Mouse (Mus musculus) kidney, adult 2 months (tissue): ENCODE data around the gene Kpna1. TPM values are rescaled to one million over a fixed set of nuclear protein-coding genes. Genes with fewer than 3 reads are reported as not detected.
"Not testable (repeated sequence)": the region's sequence is repeated elsewhere in the genome, so short reads cannot be mapped to it uniquely, and the experiment has no call there.

Experiments used
- DNase-seq: peaks from one replicate; pipeline ENCODE4 v3.0.0; 2021
- H3K27ac ChIP-seq: fragments of 200-500 bp; 2 replicates; pipeline ENCODE4 v1.5.1; 2012; ENCODE audit warnings: low read depth, low read length, control low read depth, inconsistent platforms; ENCODE audit not compliant: insufficient read depth
- H3K27me3 ChIP-seq: fragments of 200-500 bp; replicated peaks from 2 replicates; pipeline ENCODE4 v1.6.1; 2012; ENCODE audit warnings: mild to moderate bottlenecking, moderate library complexity, low read length, inconsistent platforms; ENCODE audit not compliant: control insufficient read depth, insufficient read depth
- H3K36me3 ChIP-seq: fragments of 200-500 bp; 2 replicates; pipeline ENCODE4 v1.6.1; 2012; ENCODE audit warnings: mild to moderate bottlenecking, moderate library complexity, low read length, inconsistent platforms; ENCODE audit not compliant: control insufficient read depth, insufficient read depth
- H3K4me1 ChIP-seq: fragments of 200-500 bp; 2 replicates; pipeline ENCODE4 v1.6.1; 2011; ENCODE audit warnings: low read length; ENCODE audit not compliant: control insufficient read depth, insufficient read depth
- H3K4me3 ChIP-seq: fragments of 200-500 bp; 2 replicates; pipeline ENCODE4 v1.5.1; 2011; ENCODE audit warnings: mild to moderate bottlenecking, low read depth, low read length, control low read depth; ENCODE audit not compliant: insufficient read depth
- CTCF ChIP-seq: fragments of 200-500 bp; conservative IDR thresholded peaks from 2 replicates; pipeline ENCODE4 v1.5.1; 2011; ENCODE audit warnings: low read depth, mild to moderate bottlenecking, control low read depth, low read length, moderate library complexity, mixed read lengths; ENCODE audit not compliant: insufficient read depth, insufficient read length
- POLR2A ChIP-seq: fragments of 200-500 bp; IDR thresholded peaks from one replicate; pipeline ENCODE4 v1.6.1; 2011; ENCODE audit warnings: low read depth, low read length, control low read depth
- whole genome bisulfite sequencing: fragments of 180-500 bp; shearing (Covaris S2); methylation state at CpG from one replicate; pipeline ENCODE4 v1.1.7; 2018; 5-methylcytosine and 5-hydroxymethylcytosine counted together
- polyA plus RNA-seq: library from polyadenylated mRNA; depleted of rRNA; stranded (reverse); fragments of >200 nt; gene quantifications from 2 replicates; pipeline ENCODE4 v1.2.3, GENCODE M21; 2012

The Kpna1 gene
- polyA plus RNA-seq, 1 experiment: 7.3 TPM

DNA sequence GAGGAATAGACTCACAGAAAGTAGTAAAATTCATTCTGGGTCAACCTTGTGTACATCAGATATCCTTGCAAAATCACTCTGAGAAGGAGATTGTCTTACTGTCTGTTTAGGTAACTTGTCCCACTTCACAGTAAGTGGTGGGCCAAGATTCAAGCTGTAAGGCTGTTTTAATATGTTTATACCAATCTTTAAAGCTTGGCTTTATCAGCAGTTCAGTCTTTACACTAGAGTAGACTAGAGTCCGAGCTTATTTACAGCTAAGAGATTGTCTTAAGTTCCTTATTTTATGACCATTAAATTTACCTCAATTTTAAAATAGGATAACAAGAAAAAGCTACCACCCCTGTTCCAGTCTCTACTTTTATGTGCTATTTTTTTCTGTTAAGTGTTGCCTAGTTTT is 9.4 kb downstream of the Kpna1 start:
- no peaks in the 10 kb centered on the region for H3K27me3 ChIP-seq
- peaks cover 3% of the 10 kb centered on the region; the same call in 1 of the 2 replicates for H3K4me1 ChIP-seq
- WGBS: 49% methylated on average over 1 of the region's 1 CpGs
- H3K4me3 ChIP-seq: no peak overlapping the region
- no peak overlapping the region for H3K27ac ChIP-seq
- TF ChIP-seq POLR2A: no peak
- no peak for TF ChIP-seq CTCF
- no peaks in the 10 kb centered on the region for H3K36me3 ChIP-seq
- no peak for DNase-seq

DNA sequence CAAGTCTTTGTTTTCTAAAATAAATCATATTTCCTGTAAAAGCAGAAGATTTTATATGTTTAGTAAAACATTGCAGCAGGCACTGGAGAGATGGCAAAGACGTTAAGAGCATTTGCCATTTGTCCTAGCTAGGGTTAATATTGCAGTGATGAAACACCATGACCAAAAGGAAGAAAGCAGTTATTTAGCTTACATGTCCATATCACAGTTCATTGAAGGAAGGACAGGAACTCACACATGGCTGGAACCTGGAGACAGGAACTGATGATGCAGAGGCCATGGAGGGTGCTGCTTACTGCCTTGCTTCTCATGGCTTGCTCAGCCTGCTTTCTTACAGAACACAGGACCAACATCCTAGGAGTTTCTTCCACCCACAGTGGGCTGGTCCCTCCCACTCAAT is 13.8 kb downstream of the Kpna1 start:
- H3K4me3 ChIP-seq: no peak overlapping the region
- whole genome bisulfite sequencing: 46% methylated on average over 1 of the region's 1 CpGs

DNA sequence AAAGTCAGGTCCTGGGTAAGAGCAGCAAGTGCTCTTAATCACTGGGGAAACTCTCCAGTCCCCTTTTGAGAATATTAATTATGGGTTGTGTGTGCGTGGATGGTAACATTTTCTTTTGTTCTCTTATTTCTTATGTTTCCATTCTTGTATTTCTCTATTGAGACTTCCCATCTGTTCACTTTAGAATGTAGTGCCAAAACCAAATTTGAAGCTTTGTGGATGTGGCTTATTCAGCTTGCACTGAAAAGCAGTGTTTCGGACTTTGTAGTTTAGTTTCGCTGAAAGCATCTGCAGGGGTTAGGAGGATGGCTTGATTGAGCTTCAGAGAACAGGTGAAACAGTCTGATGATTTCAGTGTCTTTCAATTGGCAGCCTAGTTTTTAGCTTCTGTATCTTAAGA is 14.8 kb downstream of the Kpna1 start:
- TF ChIP-seq CTCF (no peak), POLR2A (no peak)
- H3K27me3 ChIP-seq: no peaks in the 10 kb centered on the region
- DNase-seq: no peak
- H3K27ac ChIP-seq: no peak overlapping the region
- 83% methylated on average over 3 of the region's 3 CpGs for WGBS
- H3K4me1 ChIP-seq: no peaks in the 10 kb centered on the region
- H3K4me3 ChIP-seq: no peak overlapping the region
- no peaks in the 10 kb centered on the region for H3K36me3 ChIP-seq

More for the DNA sequence above, 13.8 kb downstream of the Kpna1 start:
- H3K27me3 ChIP-seq: no peaks in the 10 kb centered on the region
- H3K4me1 ChIP-seq: no peaks in the 10 kb centered on the region
- DNase-seq: no peak
- no peaks in the 10 kb centered on the region for H3K36me3 ChIP-seq
- TF ChIP-seq POLR2A (no peak), CTCF (no peak)
- no peak overlapping the region for H3K27ac ChIP-seq

DNA sequence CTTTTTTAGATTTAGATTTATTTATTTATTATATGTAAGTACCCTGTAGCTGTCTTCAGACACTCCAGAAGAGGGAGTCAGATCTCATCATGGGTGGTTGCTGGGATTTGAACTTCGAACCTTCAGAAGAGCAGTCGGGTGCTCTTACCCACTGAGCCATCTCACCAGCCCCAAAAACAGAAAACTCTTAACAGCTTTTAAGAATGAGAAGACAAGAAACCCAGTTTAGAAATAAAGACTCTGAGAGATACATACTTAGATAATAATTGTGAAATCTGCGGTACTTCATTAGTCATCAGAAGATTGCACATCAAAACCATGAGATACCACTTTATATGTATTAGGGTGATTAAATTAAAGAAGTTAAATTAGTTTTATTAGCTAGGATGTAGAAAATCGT is 20.3 kb downstream of the Kpna1 start:
- H3K27me3 ChIP-seq, H3K4me3 ChIP-seq, H3K27ac ChIP-seq, H3K4me1 ChIP-seq, H3K36me3 ChIP-seq, DNase-seq: not testable (repeated sequence)
- 87% methylated on average over 4 of the region's 4 CpGs for WGBS

DNA sequence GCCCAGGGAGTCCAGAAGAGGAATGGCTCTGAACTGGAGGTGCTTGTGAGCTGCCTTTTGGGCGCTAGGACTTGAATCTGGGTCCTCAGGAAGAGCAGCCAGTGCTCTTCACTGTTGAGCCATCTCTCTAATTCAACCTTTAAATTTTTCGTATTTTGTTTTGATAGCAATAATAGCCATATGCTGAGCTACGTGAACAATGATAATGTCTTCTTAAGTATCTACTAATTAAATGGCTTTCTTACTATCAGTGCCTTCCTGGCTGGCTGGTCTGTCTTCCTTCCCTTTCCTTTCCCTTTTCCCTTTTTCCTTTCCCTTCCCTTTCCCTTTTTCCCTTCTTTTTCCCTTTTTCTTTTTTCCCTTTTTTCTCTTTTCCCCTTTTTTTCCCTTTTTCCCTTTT is 29.8 kb downstream of the Kpna1 start:
- Histone ChIP-seq H3K27ac (no peak overlapping the region), H3K4me1 (no peaks in the 10 kb centered on the region), H3K27me3 (no peaks in the 10 kb centered on the region), H3K36me3 (no peaks in the 10 kb centered on the region; the same call in 1 of the 2 replicates), H3K4me3 (no peak overlapping the region)
- 93% methylated on average over 3 of the region's 3 CpGs for WGBS
- DNase-seq: no peak
- TF ChIP-seq CTCF: no peak
- no peak for TF ChIP-seq POLR2A

DNA sequence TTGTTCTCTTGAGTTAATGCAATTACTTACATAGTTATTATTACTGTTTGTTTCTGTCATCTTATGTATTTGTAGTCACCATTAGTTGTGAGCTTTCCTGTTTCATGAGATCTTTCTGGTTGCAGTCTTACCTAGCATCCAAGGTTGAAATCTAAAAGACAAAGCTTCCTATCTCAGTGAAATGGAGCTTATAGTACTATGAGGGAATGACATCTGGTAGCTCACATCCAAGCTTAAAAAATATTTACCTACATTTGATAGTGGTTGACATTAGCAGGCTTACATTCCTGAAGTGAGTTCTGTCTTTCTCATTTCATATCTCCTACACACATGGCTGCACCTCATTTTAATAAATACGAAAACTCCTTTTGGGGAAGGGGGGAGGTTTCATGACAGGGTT is 37.8 kb downstream of the Kpna1 start:
- no peak for TF ChIP-seq POLR2A
- no peak for TF ChIP-seq CTCF
- 100% methylated on average over 1 of the region's 1 CpGs for WGBS
- no peak overlapping the region for H3K4me3 ChIP-seq
- no peak overlapping the region for H3K27ac ChIP-seq
- peaks cover 4% of the 10 kb centered on the region; the same call in 1 of the 2 replicates for H3K36me3 ChIP-seq
- H3K4me1 ChIP-seq: no peaks in the 10 kb centered on the region
- no peaks in the 10 kb centered on the region for H3K27me3 ChIP-seq
- no peak for DNase-seq

DNA sequence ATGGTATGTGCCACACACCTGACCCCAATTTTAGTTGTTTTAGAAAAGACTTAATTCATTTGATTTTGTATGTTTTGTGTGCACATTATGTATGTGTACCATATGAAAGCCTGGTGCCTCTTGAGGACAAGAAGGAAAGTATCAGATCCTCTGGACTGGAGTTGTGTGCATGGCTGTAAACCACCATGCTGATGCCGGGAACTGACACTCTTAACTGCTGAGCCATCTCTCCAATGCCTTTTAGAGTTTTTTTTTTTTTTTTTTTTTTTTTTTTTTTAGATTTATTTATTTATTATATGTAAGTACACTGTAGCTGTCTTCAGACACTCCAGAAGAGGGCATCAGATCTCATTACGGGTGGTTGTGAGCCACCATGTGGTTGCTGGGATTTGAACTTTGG is 49.6 kb downstream of the Kpna1 start:
- DNase-seq, H3K36me3 ChIP-seq, H3K4me3 ChIP-seq, H3K4me1 ChIP-seq, H3K27ac ChIP-seq, H3K27me3 ChIP-seq: not testable (repeated sequence)
- 82% methylated on average over 1 of the region's 2 CpGs for WGBS
